Mouse (Mus musculus): ENCODE data around the gene Fat4. TPM values are rescaled to one million over a fixed set of nuclear protein-coding genes. Genes with fewer than 3 reads are reported as not detected.

Fat4 gene
- total and polyA plus RNA-seq, 3 experiments: not detected

GRCm38 (mm10) chr3:38853650-38854049 lies 33.1 kb upstream of the Fat4 start:
- no peak overlapping the region for H3K9ac ChIP-seq (ENCODE audit: insufficient read depth, low read depth)
- TF ChIP-seq CHD1 (IDR thresholded peaks at IDR 0.05; ENCODE audit: low read depth, low read length) (no peak), JUN (IDR thresholded peaks at IDR 0.05; ENCODE audit: insufficient read depth, low read depth, low read length) (no peak), ZC3H11A (IDR thresholded peaks at IDR 0.05; ENCODE audit: low read depth, low read length) (no peak), SMC3 (IDR thresholded peaks at IDR 0.05; ENCODE audit: low read depth, low read length) (peak; percentile 29), ZKSCAN1 (IDR thresholded peaks at IDR 0.05; ENCODE audit: borderline replicate concordance, low read depth, low read length) (no peak), E2F4 (IDR thresholded peaks at IDR 0.05; ENCODE audit: insufficient replicate concordance, low read depth, low read length) (no peak), MAFK (IDR thresholded peaks at IDR 0.05; ENCODE audit: insufficient replicate concordance, low read length) (no peak), RAD21 (IDR thresholded peaks at IDR 0.05; ENCODE audit: low read depth, low read length) (peak; percentile 34), CTCF (conservative IDR thresholded peaks at IDR 0.05 in 1 of 2, IDR thresholded peaks at IDR 0.05 in 1 of 2; ENCODE audit: low read depth in 2 of 2, low read length in 2 of 2) (peak in 1 of 2 experiments; percentile 62; a peak in 2 of 4 replicates), MEF2A (IDR thresholded peaks at IDR 0.05; ENCODE audit: borderline replicate concordance, low read depth, low read length) (no peak)
- H3K27ac ChIP-seq (ENCODE audit: insufficient read depth, low read depth): no peak overlapping the region
- DNase-seq (ENCODE audit: extremely low read depth): peak; percentile 38
- no peaks in the 10 kb centered on the region for H3K9me3 ChIP-seq (replicated peaks; ENCODE audit: low read length)
- H3K36me3 ChIP-seq (replicated peaks in 1 of 2; ENCODE audit: control insufficient read depth in 1 of 2, insufficient read depth in 1 of 2, low read length in 1 of 2): no peaks in the 10 kb centered on the region
- dilution Hi-C loops (cut with MboI; ENCODE audit: extremely low pct_ligation_motif_present, extremely low pct_unique_long_range_greater_than_20kb, low sequenced_read_pairs): no loop called here
- in situ Hi-C loops (cut with MboI; ENCODE audit: low pct_ligation_motif_present, low pct_unique_long_range_greater_than_20kb, low sequenced_read_pairs): loop anchor here (10.0 kb wide), 1 partner anchor 599 kb away; no protein-coding TSS in a partner anchor
- H3K4me3 ChIP-seq (replicated peaks in 1 of 3; ENCODE audit: low read depth in 2 of 3, low read length in 2 of 3, poor library complexity in 1 of 3): no peak overlapping the region
- H3K27me3 ChIP-seq (replicated peaks): no peaks in the 10 kb centered on the region
- H3K79me2 ChIP-seq (replicated peaks; ENCODE audit: control insufficient read depth, extremely low read depth, insufficient read depth, poor library complexity, severe bottlenecking): no peaks in the 10 kb centered on the region
- H3K4me1 ChIP-seq (ENCODE audit: control insufficient read depth in 1 of 2, insufficient read depth in 2 of 2): peaks cover 0 to 4% of the 10 kb centered on the region in 2 experiments; a peak in 2 of 4 replicates
- no peak overlapping the region for H3K4me2 ChIP-seq (ENCODE audit: insufficient read depth, low read depth, poor library complexity, severe bottlenecking)

DNA sequence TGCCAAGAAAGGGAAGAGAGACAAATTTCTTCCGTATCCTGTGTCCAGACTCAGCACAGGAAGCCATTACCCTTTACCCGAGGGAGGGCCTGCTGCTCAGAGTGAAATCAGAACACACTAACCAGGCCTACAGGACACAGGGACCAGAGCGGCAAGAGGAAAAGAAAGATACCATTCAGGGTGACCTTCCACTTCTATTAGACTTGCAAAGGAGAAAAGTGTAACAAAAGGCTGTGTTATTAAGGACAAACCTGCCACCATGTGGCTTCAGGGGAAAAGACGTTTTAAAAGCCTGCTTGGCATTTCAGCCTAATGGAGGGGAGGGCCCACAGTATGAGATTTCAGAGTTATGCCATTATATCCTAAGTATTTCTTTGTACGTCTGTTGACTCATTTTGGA lies 26.1 kb upstream of the Fat4 start:
- dilution Hi-C loops (cut with MboI; ENCODE audit: extremely low pct_ligation_motif_present, extremely low pct_unique_long_range_greater_than_20kb, low sequenced_read_pairs): no loop called here
- Histone ChIP-seq H3K27ac (ENCODE audit: insufficient read depth, low read depth) (no peak overlapping the region), H3K36me3 (replicated peaks in 1 of 2; ENCODE audit: control insufficient read depth in 1 of 2, insufficient read depth in 1 of 2, low read length in 1 of 2) (no peaks in the 10 kb centered on the region), H3K4me2 (ENCODE audit: insufficient read depth, low read depth, poor library complexity, severe bottlenecking) (no peak overlapping the region), H3K27me3 (replicated peaks) (no peaks in the 10 kb centered on the region), H3K9me3 (replicated peaks; ENCODE audit: low read length) (no peaks in the 10 kb centered on the region), H3K4me1 (ENCODE audit: control insufficient read depth in 1 of 2, insufficient read depth in 2 of 2) (peaks cover 0 to 5% of the 10 kb centered on the region in 2 experiments; a peak in 2 of 4 replicates), H3K9ac (ENCODE audit: insufficient read depth, low read depth) (no peak overlapping the region), H3K4me3 (replicated peaks in 1 of 3; ENCODE audit: low read depth in 2 of 3, low read length in 2 of 3, poor library complexity in 1 of 3) (no peak overlapping the region), H3K79me2 (replicated peaks; ENCODE audit: control insufficient read depth, extremely low read depth, insufficient read depth, poor library complexity, severe bottlenecking) (no peaks in the 10 kb centered on the region)
- peak; percentile 15 for DNase-seq (ENCODE audit: extremely low read depth)
- TF ChIP-seq PAX5 (IDR thresholded peaks at IDR 0.05; ENCODE audit: low read length) (no peak), CTCF (conservative IDR thresholded peaks at IDR 0.05 in 1 of 2, IDR thresholded peaks at IDR 0.05 in 1 of 2; ENCODE audit: low read depth in 2 of 2, low read length in 2 of 2) (peak in 1 of 2 experiments; percentile 42; a peak in 2 of 4 replicates), RAD21 (IDR thresholded peaks at IDR 0.05; ENCODE audit: low read depth, low read length) (peak; percentile 42)
- in situ Hi-C loops (cut with MboI; ENCODE audit: low pct_ligation_motif_present, low pct_unique_long_range_greater_than_20kb, low sequenced_read_pairs): no loop called here

GRCm38 (mm10) chr3:38871291-38871690 lies 15.4 kb upstream of the Fat4 start:
- in situ Hi-C loops (cut with MboI; ENCODE audit: low pct_ligation_motif_present, low pct_unique_long_range_greater_than_20kb, low sequenced_read_pairs): no loop called here
- H3K4me1 ChIP-seq (ENCODE audit: control insufficient read depth in 1 of 2, insufficient read depth in 2 of 2): no peaks in the 10 kb centered on the region
- dilution Hi-C loops (cut with MboI; ENCODE audit: extremely low pct_ligation_motif_present, extremely low pct_unique_long_range_greater_than_20kb, low sequenced_read_pairs): no loop called here

More at GRCm38 (mm10) chr3:38871291-38871690, 15.4 kb upstream of the Fat4 start:
- H3K79me2 ChIP-seq (replicated peaks; ENCODE audit: control insufficient read depth, extremely low read depth, insufficient read depth, poor library complexity, severe bottlenecking): no peaks in the 10 kb centered on the region
- H3K27me3 ChIP-seq (replicated peaks): no peaks in the 10 kb centered on the region
- no peak for DNase-seq (ENCODE audit: extremely low read depth)
- no peak overlapping the region for H3K27ac ChIP-seq (ENCODE audit: insufficient read depth, low read depth)
- H3K4me3 ChIP-seq (replicated peaks in 1 of 3; ENCODE audit: low read depth in 2 of 3, low read length in 2 of 3, poor library complexity in 1 of 3): no peak overlapping the region
- H3K36me3 ChIP-seq (replicated peaks in 1 of 2; ENCODE audit: control insufficient read depth in 1 of 2, insufficient read depth in 1 of 2, low read length in 1 of 2): no peaks in the 10 kb centered on the region
- H3K4me2 ChIP-seq (ENCODE audit: insufficient read depth, low read depth, poor library complexity, severe bottlenecking): no peak overlapping the region
- H3K9ac ChIP-seq (ENCODE audit: insufficient read depth, low read depth): no peak overlapping the region
- peaks cover 1% of the 10 kb centered on the region for H3K9me3 ChIP-seq (replicated peaks; ENCODE audit: low read length)
- TF ChIP-seq MAX (IDR thresholded peaks at IDR 0.05; ENCODE audit: low read length) (no peak), TCF12 (IDR thresholded peaks at IDR 0.05; ENCODE audit: low read depth, low read length) (no peak), IRF4 (IDR thresholded peaks at IDR 0.05; ENCODE audit: low read depth, low read length) (no peak), SMC3 (IDR thresholded peaks at IDR 0.05; ENCODE audit: low read depth, low read length) (no peak), HCFC1 (IDR thresholded peaks at IDR 0.05; ENCODE audit: low read depth, low read length) (no peak), TBP (conservative IDR thresholded peaks at IDR 0.05; ENCODE audit: low read depth, low read length) (no peak), ZMIZ1 (IDR thresholded peaks at IDR 0.05; ENCODE audit: low read depth, low read length) (no peak), ZNF384 (IDR thresholded peaks at IDR 0.05; ENCODE audit: low read depth, low read length) (no peak), UBTF (IDR thresholded peaks at IDR 0.05; ENCODE audit: low read depth, low read length) (no peak), CHD2 (IDR thresholded peaks at IDR 0.05; ENCODE audit: low read length) (no peak), MAFK (IDR thresholded peaks at IDR 0.05; ENCODE audit: insufficient replicate concordance, low read length) (no peak), KAT2A (IDR thresholded peaks at IDR 0.05; ENCODE audit: insufficient replicate concordance, low read length) (no peak), ZKSCAN1 (IDR thresholded peaks at IDR 0.05; ENCODE audit: borderline replicate concordance, low read depth, low read length) (no peak), MEF2A (IDR thresholded peaks at IDR 0.05; ENCODE audit: borderline replicate concordance, low read depth, low read length) (no peak), ELF1 (IDR thresholded peaks at IDR 0.05; ENCODE audit: low read depth, low read length) (no peak), RCOR1 (conservative IDR thresholded peaks at IDR 0.05; ENCODE audit: low read depth, low read length) (no peak)

Measured in CH12.LX (cell line).